Mouse (Mus musculus) forebrain, embryonic 13.5 days (tissue): ENCODE measurements around the gene Ugt1a10. TPM values are rescaled to one million over a fixed set of nuclear protein-coding genes. Genes with fewer than 3 reads are reported as not detected.
"Not testable (repeated sequence)": the region's sequence is repeated elsewhere in the genome, so short reads cannot be mapped to it uniquely, and the experiment has no call there.

Experiments used
- ATAC-seq: fragments of 200-750 bp; cut with Nextera tagmentation; 2 replicates; pipeline ENCODE4 v1.8.0; 2017
- H3K27ac ChIP-seq: fragments of 300-500 bp; sonication (generic); 2 replicates; pipeline ENCODE4 v1.5.1; 2015; ENCODE audit warnings: inconsistent platforms, mild to moderate bottlenecking, moderate library complexity
- H3K27me3 ChIP-seq: fragments of 300-500 bp; sonication (generic); 2 replicates; pipeline ENCODE4 v1.6.1; 2015; ENCODE audit warnings: mild to moderate bottlenecking, inconsistent platforms
- H3K36me3 ChIP-seq: fragments of 300-500 bp; sonication (generic); 2 replicates; pipeline ENCODE4 v1.6.1; 2015; ENCODE audit warnings: mild to moderate bottlenecking, inconsistent platforms; ENCODE audit not compliant: poor library complexity, severe bottlenecking
- H3K4me1 ChIP-seq: fragments of 300-500 bp; sonication (generic); 2 replicates; pipeline ENCODE4 v1.6.1; 2015; ENCODE audit warnings: inconsistent platforms
- H3K4me2 ChIP-seq: fragments of 300-500 bp; sonication (generic); 2 replicates; pipeline ENCODE4 v1.6.1; 2015; ENCODE audit warnings: inconsistent platforms, mild to moderate bottlenecking, moderate library complexity
- H3K4me3 ChIP-seq: fragments of 300-500 bp; sonication (generic); 2 replicates; pipeline ENCODE4 v1.5.1; 2015; ENCODE audit warnings: mild to moderate bottlenecking, inconsistent platforms
- H3K9ac ChIP-seq: fragments of 300-500 bp; sonication (generic); 2 replicates; pipeline ENCODE4 v1.6.1; 2015; ENCODE audit warnings: mild to moderate bottlenecking, inconsistent platforms
- H3K9me3 ChIP-seq: fragments of 300-500 bp; sonication (generic); replicated peaks from 2 replicates; pipeline ENCODE4 v1.6.1; 2016; ENCODE audit warnings: inconsistent platforms
- WGBS: fragments of 180-500 bp; shearing (Covaris S2); methylation state at CpG from one replicate; pipeline ENCODE4 v1.1.7; 2015; 5-methylcytosine and 5-hydroxymethylcytosine counted together
- polyA plus RNA-seq: library from polyadenylated mRNA; unstranded; fragments of >200 nt; fragmentation: Nextera tagmentation; extraction: Ambion mirVana; gene quantifications from 2 replicates; pipeline ENCODE4 v1.2.1, GENCODE M21; 2015

Gene Ugt1a10
- polyA plus RNA-seq, 1 experiment from 2014 or later: not detected

- ATAC-seq, H3K9me3 ChIP-seq, H3K4me3 ChIP-seq, H3K4me2 ChIP-seq, H3K36me3 ChIP-seq, H3K4me1 ChIP-seq, H3K27ac ChIP-seq, H3K27me3 ChIP-seq, H3K9ac ChIP-seq: not testable (repeated sequence)
- WGBS: 90% methylated on average over 2 of the region's 2 CpGs
These were observed 44.5 kb downstream of the Ugt1a10 start for GRCm38 (mm10) chr1:88099691-88100090.

DNA sequence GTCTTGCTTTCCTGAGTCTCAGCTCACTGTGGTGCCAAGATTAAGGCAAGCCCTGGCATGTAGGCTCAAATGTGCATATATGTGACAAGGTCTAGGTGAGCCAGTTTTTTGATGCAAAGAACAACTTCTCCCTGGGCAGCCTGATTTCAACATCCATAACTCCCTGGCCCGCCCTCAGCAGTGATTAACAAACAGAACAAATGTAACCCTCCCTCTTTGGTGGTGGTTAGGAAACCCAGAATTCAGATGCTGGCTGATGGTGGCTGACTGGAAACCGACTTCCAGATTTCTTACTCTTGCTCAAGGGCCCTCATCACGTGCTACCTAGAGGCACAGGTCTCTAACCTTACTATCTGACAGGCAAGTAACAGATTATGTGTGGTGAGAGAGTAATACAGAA, 47.8 kb downstream of the Ugt1a10 start, which contains the start of gene Ugt1a6b:
Gene Ugt1a6b (plus strand): TSS at position 234 of the 400 bp plus-strand sequence.
- not testable (repeated sequence) for H3K9me3 ChIP-seq, H3K4me1 ChIP-seq, H3K36me3 ChIP-seq, H3K4me3 ChIP-seq, H3K4me2 ChIP-seq, ATAC-seq, H3K9ac ChIP-seq, H3K27ac ChIP-seq, H3K27me3 ChIP-seq
- WGBS: 64% methylated on average over 3 of the region's 3 CpGs

GRCm38 (mm10) chr1:88103697-88104468, 48.7 kb downstream of the Ugt1a10 start:
- ATAC-seq, H3K27ac ChIP-seq, H3K9ac ChIP-seq, H3K36me3 ChIP-seq, H3K4me1 ChIP-seq, H3K9me3 ChIP-seq, H3K4me2 ChIP-seq, H3K4me3 ChIP-seq, H3K27me3 ChIP-seq: not testable (repeated sequence)
- WGBS: 84% methylated on average over 5 of the region's 5 CpGs

DNA sequence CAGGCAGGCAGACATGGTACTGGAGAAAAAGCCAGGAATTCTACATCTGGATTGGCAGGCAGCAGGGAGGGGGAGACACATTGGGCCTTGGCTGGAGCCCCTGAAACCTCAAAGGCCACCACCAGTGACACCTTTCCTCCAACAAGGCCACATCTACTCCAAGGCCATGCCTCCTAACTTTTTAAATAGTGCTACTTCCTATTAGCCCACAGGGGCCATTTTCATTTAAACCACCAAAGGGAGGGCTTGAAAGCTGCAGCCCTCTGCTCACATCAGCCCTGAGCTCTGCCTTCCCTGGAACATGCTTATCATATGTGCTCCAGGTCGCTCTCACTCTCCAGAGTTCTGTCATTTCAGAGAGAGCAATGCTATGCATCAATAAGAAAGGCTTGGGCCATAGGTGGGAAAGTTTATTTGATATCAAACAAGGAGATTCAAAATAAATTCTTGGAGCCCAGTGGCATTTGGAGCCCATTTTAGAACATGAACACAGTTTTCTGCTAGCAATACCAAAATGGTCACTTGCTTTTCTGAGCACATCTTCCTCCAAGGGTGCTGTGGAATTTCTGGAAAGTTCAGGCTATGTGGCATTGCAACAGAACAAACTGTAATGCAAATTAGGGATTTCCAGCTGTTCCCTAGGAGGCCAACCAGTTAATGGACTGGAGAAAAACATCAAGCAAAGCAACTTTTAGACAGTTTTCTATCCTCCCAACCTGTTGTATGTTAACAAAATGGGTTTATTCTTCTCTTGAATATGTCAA, 49.7 kb downstream of the Ugt1a10 start:
- no peaks in the 10 kb centered on the region for H3K36me3 ChIP-seq
- H3K27me3 ChIP-seq: no peaks in the 10 kb centered on the region
- no peak overlapping the region for H3K4me3 ChIP-seq
- no peak overlapping the region for H3K27ac ChIP-seq
- no peak overlapping the region for H3K9ac ChIP-seq
- no peak overlapping the region for H3K4me2 ChIP-seq
- ATAC-seq: no peak
- H3K9me3 ChIP-seq: no peaks in the 10 kb centered on the region
- no peaks in the 10 kb centered on the region for H3K4me1 ChIP-seq
- WGBS: 86% methylated on average over 1 of the region's 1 CpGs

DNA sequence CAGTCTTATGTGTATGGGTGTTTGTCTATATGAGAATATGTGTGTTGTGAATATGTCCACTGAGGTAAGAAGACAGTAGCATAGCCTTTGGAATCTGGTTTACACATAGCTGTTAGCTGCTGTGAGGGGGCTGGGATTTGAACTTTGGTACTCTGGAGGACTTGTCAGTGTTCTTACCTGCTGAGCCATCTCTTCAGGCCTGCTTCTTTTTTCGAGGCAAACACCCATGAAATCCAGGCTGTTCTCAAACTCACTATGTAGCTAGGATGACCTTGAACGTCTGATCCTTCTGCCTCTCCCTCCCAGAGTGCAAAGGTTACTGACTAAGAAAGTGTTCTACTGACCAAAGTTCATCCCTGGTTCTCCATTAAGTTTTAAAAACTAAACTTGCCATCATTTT, 50.5 kb downstream of the Ugt1a10 start:
- H3K27ac ChIP-seq: no peak overlapping the region
- no peaks in the 10 kb centered on the region for H3K27me3 ChIP-seq
- H3K36me3 ChIP-seq: no peaks in the 10 kb centered on the region
- ATAC-seq: no peak
- WGBS: 62% methylated on average over 2 of the region's 2 CpGs
- no peak overlapping the region for H3K4me2 ChIP-seq
- no peak overlapping the region for H3K4me3 ChIP-seq
- no peaks in the 10 kb centered on the region for H3K4me1 ChIP-seq
- no peak overlapping the region for H3K9ac ChIP-seq
- no peaks in the 10 kb centered on the region for H3K9me3 ChIP-seq

DNA sequence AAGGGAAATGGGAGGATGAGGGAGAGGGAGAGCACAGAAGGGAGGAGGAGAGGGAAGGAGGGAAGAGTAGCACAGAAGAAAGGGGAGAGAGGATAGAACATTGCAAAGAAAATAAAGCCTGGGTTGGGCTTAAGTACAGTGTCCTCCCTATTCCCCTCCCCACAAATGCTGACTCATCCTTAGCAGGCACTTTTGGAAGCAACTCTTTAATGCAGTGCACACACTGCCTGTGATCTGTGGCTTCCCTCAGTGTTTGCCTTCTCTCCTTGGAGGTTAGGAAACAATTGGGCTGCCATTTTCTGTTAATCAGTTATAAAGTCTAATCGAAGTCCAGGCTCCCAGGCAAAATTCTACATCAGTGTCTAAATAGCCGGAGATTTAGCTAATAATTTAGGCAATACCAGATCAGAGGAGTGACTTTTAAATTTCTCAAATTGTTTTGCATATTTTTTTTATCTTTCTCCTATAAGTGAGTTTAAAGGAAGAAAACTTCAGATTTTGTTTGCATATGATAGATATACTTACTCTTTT, 53.9 kb downstream of the Ugt1a10 start:
- H3K4me2 ChIP-seq, H3K36me3 ChIP-seq, H3K4me1 ChIP-seq, ATAC-seq, H3K4me3 ChIP-seq, H3K9me3 ChIP-seq, H3K27ac ChIP-seq, H3K27me3 ChIP-seq, H3K9ac ChIP-seq: not testable (repeated sequence)
- 80% methylated on average over 2 of the region's 2 CpGs for WGBS

DNA sequence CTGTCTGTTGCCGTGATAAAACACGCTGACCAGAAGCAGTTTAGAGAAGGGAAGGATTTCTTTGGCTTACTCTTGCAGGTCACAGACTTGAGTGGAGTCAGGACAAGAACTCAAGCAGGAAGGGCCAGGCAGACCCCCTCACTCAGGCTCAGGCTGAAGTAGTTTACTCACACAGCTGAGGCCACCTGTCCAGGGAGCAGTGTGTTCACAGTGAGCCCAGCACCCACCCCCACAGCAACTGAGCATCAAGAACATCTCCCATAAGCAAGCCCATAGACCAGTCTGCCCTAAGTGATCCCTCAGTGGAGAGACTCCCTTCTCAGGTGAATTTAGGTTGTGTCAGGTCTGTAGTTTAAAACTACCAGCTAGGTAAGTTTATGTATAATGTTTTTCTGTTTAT, 54.4 kb downstream of the Ugt1a10 start:
- ATAC-seq, H3K4me2 ChIP-seq, H3K27me3 ChIP-seq, H3K9ac ChIP-seq, H3K4me1 ChIP-seq, H3K36me3 ChIP-seq, H3K4me3 ChIP-seq, H3K27ac ChIP-seq, H3K9me3 ChIP-seq: not testable (repeated sequence)
- 84% methylated on average over 2 of the region's 2 CpGs for WGBS

GRCm38 (mm10) chr1:88112769-88113168, 57.6 kb downstream of the Ugt1a10 start:
- H3K27ac ChIP-seq, H3K4me3 ChIP-seq, H3K27me3 ChIP-seq, H3K9me3 ChIP-seq, H3K36me3 ChIP-seq, H3K9ac ChIP-seq, H3K4me1 ChIP-seq, H3K4me2 ChIP-seq, ATAC-seq: not testable (repeated sequence)
- 95% methylated on average over 6 of the region's 6 CpGs for WGBS

DNA sequence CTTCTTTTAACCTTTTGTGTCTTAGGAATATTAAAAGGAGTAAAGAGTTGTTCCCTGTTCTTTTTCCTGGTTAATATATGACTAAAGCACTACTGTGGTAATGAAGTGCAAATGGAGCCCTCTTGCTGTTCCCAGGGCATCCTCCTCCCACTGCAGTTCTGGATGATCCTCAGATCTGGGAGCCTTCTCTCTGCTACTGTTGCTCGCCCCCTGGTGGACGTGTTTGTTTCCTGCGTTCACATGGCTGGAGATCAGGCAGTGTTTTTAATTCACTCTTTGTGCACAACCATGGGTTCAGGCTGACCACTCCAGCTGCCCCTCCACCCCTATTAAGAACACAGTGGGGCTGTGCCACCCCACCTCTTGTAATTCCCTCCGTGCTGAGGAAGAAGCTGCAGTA, 65.4 kb downstream of the Ugt1a10 start:
- ATAC-seq: not testable (repeated sequence)
- 5% methylated on average over 4 of the region's 4 CpGs for WGBS

DNA sequence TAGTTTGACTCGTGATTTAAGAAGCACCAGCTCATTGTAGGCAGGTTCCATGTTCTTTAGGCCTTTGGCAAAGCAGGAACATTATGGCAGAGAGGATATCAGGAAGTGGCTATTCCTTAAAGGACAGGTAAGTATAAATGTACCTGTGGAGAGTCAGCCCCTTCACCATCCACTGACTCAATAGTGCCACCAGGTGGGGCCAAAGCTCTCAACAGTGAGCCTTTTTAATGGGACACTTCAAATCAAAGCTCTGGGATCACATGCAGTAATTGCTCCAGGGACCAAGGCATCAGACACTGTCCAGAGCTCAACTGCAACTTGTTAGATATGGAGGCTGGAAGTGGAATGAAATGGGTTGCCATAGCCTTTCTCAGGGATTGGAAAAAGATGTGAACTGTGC, 66.3 kb downstream of the Ugt1a10 start:
- not testable (repeated sequence) for H3K4me3 ChIP-seq, ATAC-seq, H3K27ac ChIP-seq, H3K36me3 ChIP-seq, H3K9ac ChIP-seq, H3K4me2 ChIP-seq, H3K9me3 ChIP-seq, H3K27me3 ChIP-seq, H3K4me1 ChIP-seq
- no CpG with 5 or more reads among the region's 1 CpGs for WGBS

More for the DNA sequence above, 65.4 kb downstream of the Ugt1a10 start:
- not testable (repeated sequence) for H3K9ac ChIP-seq, H3K4me2 ChIP-seq, H3K9me3 ChIP-seq, H3K27ac ChIP-seq, H3K4me3 ChIP-seq, H3K27me3 ChIP-seq, H3K36me3 ChIP-seq, H3K4me1 ChIP-seq

GRCm38 (mm10) chr1:88125827-88126360, 70.7 kb downstream of the Ugt1a10 start:
- H3K36me3 ChIP-seq, H3K4me2 ChIP-seq, H3K4me3 ChIP-seq, H3K27ac ChIP-seq, H3K9me3 ChIP-seq, H3K27me3 ChIP-seq, H3K4me1 ChIP-seq, H3K9ac ChIP-seq, ATAC-seq: not testable (repeated sequence)
- 82% methylated on average over 4 of the region's 4 CpGs for WGBS

GRCm38 (mm10) chr1:88129091-88129490, 73.9 kb downstream of the Ugt1a10 start:
- not testable (repeated sequence) for H3K36me3 ChIP-seq, ATAC-seq, H3K27ac ChIP-seq, H3K9ac ChIP-seq, H3K4me3 ChIP-seq, H3K4me1 ChIP-seq, H3K27me3 ChIP-seq, H3K4me2 ChIP-seq, H3K9me3 ChIP-seq
- 88% methylated on average over 2 of the region's 2 CpGs for WGBS
